Mouse (Mus musculus) E14TG2a.4 (cell line): ENCODE measurements at regions not wholly inside any gene's neighbourhood (a gene's known extent, or its start where the extent isn't known, plus 50 kb on each side); places are given as distances from the start of the nearest gene placed in this dataset.

Experiments used
- CTCF ChIP-seq: conservative IDR thresholded peaks from 2 replicates; pipeline ENCODE4 v1.5.1; 2014; ENCODE audit warnings: low read length
- POU5F1 ChIP-seq: IDR thresholded peaks from 2 replicates; pipeline ENCODE4 v1.6.1; 2014; ENCODE audit warnings: low read length, borderline replicate concordance

DNA sequence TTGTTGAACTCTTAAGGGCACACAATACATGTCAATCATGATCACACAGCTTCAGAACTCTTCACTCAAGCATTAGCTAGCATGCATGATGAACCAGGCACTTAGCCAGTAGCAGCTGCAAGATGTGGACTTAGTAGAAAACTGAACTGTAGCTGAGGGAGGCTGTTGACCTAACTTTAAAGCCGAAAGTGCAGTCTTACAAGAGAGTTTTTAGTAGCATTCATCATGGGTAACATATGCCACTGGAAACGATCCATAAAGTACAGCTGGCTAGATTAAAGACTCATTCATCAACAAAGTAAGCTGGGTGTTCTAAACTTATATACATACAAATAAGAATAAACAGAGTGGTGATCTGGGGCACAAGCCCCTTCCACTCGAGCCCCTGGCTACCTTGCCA is 396.2 kb upstream of the Syt1 start:
- TF ChIP-seq CTCF (no peak), POU5F1 (no peak)
